8 mouse cellular contexts compared by ENCODE assay signal in the genomic region with DNA sequence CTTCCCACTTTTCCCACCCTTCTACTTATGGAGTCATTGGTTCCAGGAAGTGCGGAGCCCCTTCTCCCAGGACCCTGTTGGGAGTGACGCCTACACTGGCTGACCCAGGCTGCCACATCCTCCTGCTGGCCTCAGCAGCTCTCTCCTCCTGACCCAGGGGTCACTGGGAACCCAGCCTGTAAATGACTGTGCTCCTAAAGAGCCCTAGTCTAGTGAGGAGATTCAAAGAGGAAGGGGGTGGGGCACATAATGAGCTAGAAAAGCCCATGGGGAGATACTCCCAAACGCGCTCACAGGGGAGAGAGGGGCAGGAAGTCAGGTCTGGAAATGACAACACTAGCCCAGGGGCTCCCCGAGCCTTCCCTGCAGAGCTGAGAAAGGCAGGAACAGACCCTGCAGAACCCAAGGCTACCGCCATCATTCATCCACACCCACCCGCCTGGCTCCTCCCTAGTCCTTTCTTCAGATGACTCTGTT. TPM values are rescaled to one million over a fixed set of nuclear protein-coding genes. Genes with fewer than 3 reads are reported as not detected.
DNase-seq lines count a peak whose midpoint lies in the region; ATAC-seq lines count a peak whose summit lies in the region.

No protein-coding gene starts in this region.

- peak overlapping the region; percentile 29 for H3K27ac ChIP-seq in embryonic facial prominence, embryonic 13.5 days

- no peak for ATAC-seq in embryonic facial prominence, embryonic 13.5 days (ENCODE audit: insufficient number of reproducible peaks, insufficient read depth, low FRiP score, low TSS enrichment, low read depth)
- ATAC-seq in megakaryocyte, adult 5-6 weeks (ENCODE audit: poor library complexity, severe bottlenecking), result peak; percentile 32
- ATAC-seq in frontal cortex, adult (ENCODE audit: low TSS enrichment), result no peak

- H3K9ac ChIP-seq in embryonic facial prominence, embryonic 13.5 days, result peak overlapping the region; percentile 36

- no peaks in the 10 kb centered on the region for H3K27me3 ChIP-seq in embryonic facial prominence, embryonic 13.5 days

- H3K4me3 ChIP-seq in embryonic facial prominence, embryonic 13.5 days, result no peak overlapping the region

- peaks cover 58% of the 10 kb centered on the region for H3K4me1 ChIP-seq in embryonic facial prominence, embryonic 13.5 days

- DNase-seq in MN1 (ENCODE audit: low spot score), result peak; percentile 34
- peak; percentile 79 to 81 for DNase-seq in heart, postnatal 10 days
- DNase-seq in kidney, postnatal 25 days, result peak; percentile 73 to 85
- no peak for DNase-seq in left cerebral cortex, adult 8-10 months (ENCODE audit: low spot score in 2 of 2)
- no peak for DNase-seq in ovary, postnatal 14 days (ENCODE audit: low spot score)

- no peaks in the 10 kb centered on the region for H3K9me3 ChIP-seq in embryonic facial prominence, embryonic 13.5 days

- 13% methylated on average over 7 of the region's 7 CpGs for WGBS in embryonic facial prominence, embryonic 13.5 days

- intact Hi-C loops in heart, postnatal 10 days (cut with DNase I), result loop anchor here (2.0 kb wide), 1 partner anchor 15 kb away; no protein-coding TSS in a partner anchor

- H3K36me3 ChIP-seq in embryonic facial prominence, embryonic 13.5 days, result no peaks in the 10 kb centered on the region

- peak overlapping the region; percentile 48 for H3K4me2 ChIP-seq in embryonic facial prominence, embryonic 13.5 days

RNA-seq across cellular contexts. Expression of gene Dennd2a, which starts 17.9 kb away (rescaled TPM):
- polyA plus RNA-seq in embryonic facial prominence, embryonic 13.5 days (2015; fragmentation: Nextera tagmentation; extraction: Ambion mirVana), result 18.0 and 21.2 TPM in 2 replicates
- 10 to 100 TPM; 22.9 to 23.7 TPM for total RNA-seq in heart, postnatal 10 days (2021)
- 4.6 and 5.0 TPM in 2 replicates for total RNA-seq in megakaryocyte, adult 5-6 weeks (2015)
- 2.5 and 3.1 TPM in 2 replicates for total RNA-seq in megakaryocyte, adult 5-6 weeks (2017)
- total RNA-seq in left cerebral cortex, adult 8-10 months (2022), result 10 to 100 TPM; 22.0 to 27.0 (median 23.4) TPM

RNA-seq across cellular contexts. Expression of gene Adck2, which starts 34.0 kb away (rescaled TPM):
- 40.6 and 42.3 TPM in 2 replicates for polyA plus RNA-seq in embryonic facial prominence, embryonic 13.5 days (2015; fragmentation: Nextera tagmentation; extraction: Ambion mirVana)
- total RNA-seq in heart, postnatal 10 days (2021), result 10 to 100 TPM; 19.2 to 19.4 TPM
- total RNA-seq in megakaryocyte, adult 5-6 weeks (2015), result 4.4 and 7.1 TPM in 2 replicates
- 5.9 and 12.6 TPM in 2 replicates for total RNA-seq in megakaryocyte, adult 5-6 weeks (2017)
- 10 to 100 TPM; 24.4 to 35.5 (median 31.8) TPM for total RNA-seq in left cerebral cortex, adult 8-10 months (2022)

RNA-seq across cellular contexts. Expression of gene Gm42420, which starts 45.8 kb away (rescaled TPM):
- polyA plus RNA-seq in embryonic facial prominence, embryonic 13.5 days (2015; fragmentation: Nextera tagmentation; extraction: Ambion mirVana), result 1.7 TPM in 1 of 2 replicates, not detected in the other
- total RNA-seq in heart, postnatal 10 days (2021), result 1 to 10 TPM in 1 of 2 experiments, not detected in 1; 1.6 TPM
- total RNA-seq in megakaryocyte, adult 5-6 weeks (2015), result 6.0 and 7.2 TPM in 2 replicates
- total RNA-seq in megakaryocyte, adult 5-6 weeks (2017), result 5.7 TPM in 1 of 2 replicates, not detected in the other
- 1 to 10 TPM in 1 of 4 experiments, not detected in 3; 1.1 TPM for total RNA-seq in left cerebral cortex, adult 8-10 months (2022)

RNA-seq across cellular contexts. Expression of gene Ndufb2, which starts 52.7 kb away (rescaled TPM):
- polyA plus RNA-seq in embryonic facial prominence, embryonic 13.5 days (2015; fragmentation: Nextera tagmentation; extraction: Ambion mirVana), result 330 and 353 TPM in 2 replicates
- total RNA-seq in heart, postnatal 10 days (2021), result 100 to 1,000 TPM; 533 to 539 TPM
- total RNA-seq in megakaryocyte, adult 5-6 weeks (2015), result 73.6 and 90.5 TPM in 2 replicates
- 59.1 and 77.0 TPM in 2 replicates for total RNA-seq in megakaryocyte, adult 5-6 weeks (2017)
- total RNA-seq in left cerebral cortex, adult 8-10 months (2022), result 100 to 1,000 TPM; 148 to 171 (median 155) TPM

Comparison
In these comparisons a context has a peak if more than half of its experiments do, and no peak if none do; other contexts are left out.
1. DNase-seq: peak in MN1 (single experiment), heart, postnatal 10 days (2 of 2) and kidney, postnatal 25 days (2 of 2); none in left cerebral cortex, adult 8-10 months (0 of 2) and ovary, postnatal 14 days (single experiment).